Mouse (Mus musculus): Measurements from ENCODE around the gene Tmem102.

Tmem102 gene

GRCm38 (mm10) chr11:69758478-69758970 is 46.9 kb downstream of the Tmem102 start, which contains the start of gene Polr2a:
TSS of gene Polr2a (minus strand) at chr11:69758637.
- DNase-seq (ENCODE audit: low read depth, low spot score), result peak; percentile 95

GRCm38 (mm10) chr11:69758090-69758456 is 47.4 kb downstream of the Tmem102 start:
- DNase-seq (ENCODE audit: low read depth, low spot score), result peak; percentile 94

- peak; percentile 26 for DNase-seq (ENCODE audit: low read depth, low spot score)
Observed at GRCm38 (mm10) chr11:69757303-69758089, 47.9 kb downstream of the Tmem102 start.

GRCm38 (mm10) chr11:69754701-69755100 is 50.7 kb downstream of the Tmem102 start:
- peak; percentile 81 for DNase-seq (ENCODE audit: low read depth, low spot score)

GRCm38 (mm10) chr11:69754233-69754632 is 51.2 kb downstream of the Tmem102 start:
- DNase-seq (ENCODE audit: low read depth, low spot score), result no peak

All from 3T3-L1 (cell line).